Mouse (Mus musculus) ES-Bruce4 (cell line): ENCODE measurements around the gene Galnt3.

Experiments
- CTCF ChIP-seq: IDR thresholded peaks from one replicate; pipeline ENCODE4 v1.8.1; 2011; ENCODE audit warnings: low read depth, low read length
- EP300 ChIP-seq: IDR thresholded peaks from 2 replicates; pipeline ENCODE4 v1.6.1; 2011; ENCODE audit warnings: low read depth, low read length; ENCODE audit not compliant: insufficient read depth

GRCm38 (mm10) chr2:66143284-66143683 lies 18.5 kb upstream of the Galnt3 start:
- TF ChIP-seq CTCF = no peak
- TF ChIP-seq EP300 = no peak
